Mouse (Mus musculus) embryonic facial prominence, embryonic 10.5 days (tissue): ENCODE results near the gene Col4a4. TPM values are rescaled to one million over a fixed set of nuclear protein-coding genes. Genes with fewer than 3 reads are reported as not detected.
A peak's percentile ranks its signal among the peaks of the same experiment; 100 is the strongest.

Experiments used
- DNase-seq: peaks from one replicate; pipeline ENCODE4 v3.0.0-alpha.2; 2017; ENCODE audit warnings: low spot score
- H3K27ac ChIP-seq: fragments of 300-500 bp; sonication (generic); replicated peaks from 2 replicates; pipeline ENCODE4 v1.5.1; 2016; ENCODE audit warnings: mild to moderate bottlenecking
- H3K27me3 ChIP-seq: fragments of 300-500 bp; sonication (generic); replicated peaks from 2 replicates; pipeline ENCODE4 v1.6.1; 2016; ENCODE audit warnings: low read depth, mild to moderate bottlenecking; ENCODE audit not compliant: poor library complexity, severe bottlenecking
- H3K36me3 ChIP-seq: fragments of 300-500 bp; sonication (generic); replicated peaks from 2 replicates; pipeline ENCODE4 v1.6.1; 2016; ENCODE audit warnings: mild to moderate bottlenecking, moderate library complexity
- H3K4me1 ChIP-seq: fragments of 300-500 bp; sonication (generic); 2 replicates; pipeline ENCODE4 v1.6.1; 2016
- H3K4me3 ChIP-seq: fragments of 300-500 bp; sonication (generic); 2 replicates; pipeline ENCODE4 v1.5.1; 2016; ENCODE audit warnings: mild to moderate bottlenecking, moderate library complexity
- H3K9me3 ChIP-seq: fragments of 300-500 bp; sonication (generic); 2 replicates; pipeline ENCODE4 v1.6.1; 2016; ENCODE audit warnings: mild to moderate bottlenecking
- WGBS: fragments of 180-500 bp; shearing (Covaris S2); methylation state at CpG from one replicate; pipeline ENCODE4 v1.1.7; 2016; 5-methylcytosine and 5-hydroxymethylcytosine counted together
- polyA plus RNA-seq: library from polyadenylated mRNA; unstranded; fragments of >200 nt; fragmentation: Nextera tagmentation; extraction: Ambion mirVana; gene quantifications from 2 replicates; pipeline ENCODE4 v1.2.1, GENCODE M21; 2016

Gene Col4a4
- polyA plus RNA-seq, 1 experiment from 2014 or later = 0.06 TPM

- Histone ChIP-seq H3K4me3 (no peak overlapping the region), H3K27ac (no peak overlapping the region), H3K36me3 (no peaks in the 10 kb centered on the region), H3K4me1 (no peaks in the 10 kb centered on the region), H3K27me3 (no peaks in the 10 kb centered on the region), H3K9me3 (no peaks in the 10 kb centered on the region)
- DNase-seq = no peak
- WGBS = 84% methylated on average over 9 of the region's 9 CpGs
Observed at GRCm38 (mm10) chr1:82612061-82612660, 25.5 kb upstream of the Col4a4 start.

GRCm38 (mm10) chr1:82608646-82609262, 22.1 kb upstream of the Col4a4 start:
- no peak for DNase-seq
- no peaks in the 10 kb centered on the region for H3K9me3 ChIP-seq
- H3K27ac ChIP-seq = no peak overlapping the region
- H3K4me1 ChIP-seq = no peaks in the 10 kb centered on the region
- no peaks in the 10 kb centered on the region for H3K36me3 ChIP-seq
- 80% methylated on average over 9 of the region's 9 CpGs for WGBS
- H3K27me3 ChIP-seq = no peaks in the 10 kb centered on the region
- H3K4me3 ChIP-seq = no peak overlapping the region

- 90% methylated on average over 7 of the region's 7 CpGs for WGBS
- no peak overlapping the region for H3K4me3 ChIP-seq
- H3K4me1 ChIP-seq = no peaks in the 10 kb centered on the region
- H3K27ac ChIP-seq = no peak overlapping the region
- no peaks in the 10 kb centered on the region for H3K36me3 ChIP-seq
- DNase-seq = no peak
- H3K9me3 ChIP-seq = no peaks in the 10 kb centered on the region
- H3K27me3 ChIP-seq = no peaks in the 10 kb centered on the region
Observed at GRCm38 (mm10) chr1:82605856-82606255, 19.2 kb upstream of the Col4a4 start.

GRCm38 (mm10) chr1:82605347-82605746, 18.7 kb upstream of the Col4a4 start:
- Histone ChIP-seq H3K4me3 (no peak overlapping the region), H3K9me3 (no peaks in the 10 kb centered on the region), H3K36me3 (no peaks in the 10 kb centered on the region), H3K4me1 (no peaks in the 10 kb centered on the region), H3K27ac (no peak overlapping the region), H3K27me3 (no peaks in the 10 kb centered on the region)
- WGBS = 87% methylated on average over 7 of the region's 7 CpGs
- no peak for DNase-seq

- no peaks in the 10 kb centered on the region for H3K36me3 ChIP-seq
- no peak overlapping the region for H3K27ac ChIP-seq
- H3K4me3 ChIP-seq = no peak overlapping the region
- H3K27me3 ChIP-seq = no peaks in the 10 kb centered on the region
- H3K4me1 ChIP-seq = no peaks in the 10 kb centered on the region
- DNase-seq = no peak
- H3K9me3 ChIP-seq = no peaks in the 10 kb centered on the region
- WGBS = 75% methylated on average over 7 of the region's 7 CpGs
Observed at GRCm38 (mm10) chr1:82603198-82603950, 16.7 kb upstream of the Col4a4 start.

- DNase-seq = no peak
- Histone ChIP-seq H3K4me3 (no peak overlapping the region), H3K9me3 (no peaks in the 10 kb centered on the region), H3K27ac (no peak overlapping the region), H3K27me3 (no peaks in the 10 kb centered on the region), H3K4me1 (no peaks in the 10 kb centered on the region), H3K36me3 (no peaks in the 10 kb centered on the region)
- 80% methylated on average over 6 of the region's 6 CpGs for WGBS
Observed at GRCm38 (mm10) chr1:82596864-82597596, 10.4 kb upstream of the Col4a4 start.

- DNase-seq = no peak
- Histone ChIP-seq H3K36me3 (no peaks in the 10 kb centered on the region), H3K4me3 (no peak overlapping the region), H3K9me3 (no peaks in the 10 kb centered on the region), H3K27me3 (peaks cover 32% of the 10 kb centered on the region), H3K27ac (no peak overlapping the region), H3K4me1 (peaks cover 11% of the 10 kb centered on the region)
- 71% methylated on average over 4 of the region's 4 CpGs for WGBS
Observed at GRCm38 (mm10) chr1:82590266-82590665, 3.6 kb upstream of the Col4a4 start.

GRCm38 (mm10) chr1:82585981-82586380, 668 bp downstream of the Col4a4 start:
- H3K36me3 ChIP-seq = no peaks in the 10 kb centered on the region
- no peak for DNase-seq
- no peak overlapping the region for H3K27ac ChIP-seq
- H3K4me3 ChIP-seq = peak overlapping the region; percentile 55; the same call in 1 of the 2 replicates
- H3K27me3 ChIP-seq = peaks cover 41% of the 10 kb centered on the region
- peaks cover 11% of the 10 kb centered on the region for H3K4me1 ChIP-seq
- WGBS = 72% methylated on average over 7 of the region's 7 CpGs
- no peaks in the 10 kb centered on the region for H3K9me3 ChIP-seq

GRCm38 (mm10) chr1:82578320-82578719, 8.3 kb downstream of the Col4a4 start:
- Histone ChIP-seq H3K36me3 (no peaks in the 10 kb centered on the region), H3K4me3 (no peak overlapping the region), H3K9me3 (no peaks in the 10 kb centered on the region), H3K27ac (no peak overlapping the region), H3K27me3 (no peaks in the 10 kb centered on the region), H3K4me1 (no peaks in the 10 kb centered on the region)
- DNase-seq = no peak
- WGBS = 84% methylated on average over 4 of the region's 4 CpGs

- no peak for DNase-seq
- Histone ChIP-seq H3K4me1 (no peaks in the 10 kb centered on the region), H3K36me3 (no peaks in the 10 kb centered on the region), H3K4me3 (no peak overlapping the region), H3K27ac (no peak overlapping the region), H3K27me3 (no peaks in the 10 kb centered on the region), H3K9me3 (no peaks in the 10 kb centered on the region)
- 83% methylated on average over 3 of the region's 3 CpGs for WGBS
Observed at GRCm38 (mm10) chr1:82577915-82578314, 8.7 kb downstream of the Col4a4 start.

- 94% methylated on average over 10 of the region's 10 CpGs for WGBS
- H3K4me3 ChIP-seq = no peak overlapping the region
- no peaks in the 10 kb centered on the region for H3K9me3 ChIP-seq
- H3K36me3 ChIP-seq = no peaks in the 10 kb centered on the region
- DNase-seq = no peak
- no peak overlapping the region for H3K27ac ChIP-seq
- H3K27me3 ChIP-seq = no peaks in the 10 kb centered on the region
- no peaks in the 10 kb centered on the region for H3K4me1 ChIP-seq
Observed at GRCm38 (mm10) chr1:82577339-82577738, 9.3 kb downstream of the Col4a4 start.

- Histone ChIP-seq H3K4me3 (no peak overlapping the region), H3K27ac (no peak overlapping the region), H3K27me3 (no peaks in the 10 kb centered on the region), H3K4me1 (no peaks in the 10 kb centered on the region), H3K36me3 (no peaks in the 10 kb centered on the region), H3K9me3 (no peaks in the 10 kb centered on the region)
- 79% methylated on average over 2 of the region's 2 CpGs for WGBS
- DNase-seq = no peak
Observed at GRCm38 (mm10) chr1:82576182-82576581, 10.5 kb downstream of the Col4a4 start.
